Mouse (Mus musculus) layer of hippocampus, adult 2 months (tissue): ENCODE measurements at regions not wholly inside any gene's neighbourhood (a gene's known extent, or its start where the extent isn't known, plus 50 kb on each side); places are given as distances from the start of the nearest gene placed in this dataset.
"Not testable (repeated sequence)": the region's sequence is repeated elsewhere in the genome, so short reads cannot be mapped to it uniquely, and the experiment has no call there.

Source experiments
- DNase-seq, 2 experiments: peaks; one replicate each; pipeline ENCODE4 v3.0.0; 2022; ENCODE audit warnings: low spot score in 2 of 2
- H3K27ac ChIP-seq: fragments of 200-600 bp; 2 replicates; pipeline ENCODE4 v1.8.1; 2022
- H3K4me3 ChIP-seq: fragments of 200-600 bp; 2 replicates; pipeline ENCODE4 v1.8.1; 2022; ENCODE audit warnings: mild to moderate bottlenecking
- CTCF ChIP-seq: fragments of 200-600 bp; conservative IDR thresholded peaks from 2 replicates; pipeline ENCODE4 v1.8.1; 2022; ENCODE audit warnings: antibody characterized with exemption, mild to moderate bottlenecking, moderate library complexity

GRCm38 (mm10) chr8:20495542-20495941, 119.2 kb upstream of the Gm21119 start:
- DNase-seq, H3K27ac ChIP-seq, H3K4me3 ChIP-seq: not testable (repeated sequence)

- not testable (repeated sequence) for H3K4me3 ChIP-seq, H3K27ac ChIP-seq, DNase-seq
These were observed 100.8 kb upstream of the Gm21119 start for GRCm38 (mm10) chr8:20513920-20514319.

GRCm38 (mm10) chr8:20516324-20516830, 98.3 kb upstream of the Gm21119 start:
- H3K4me3 ChIP-seq, DNase-seq, H3K27ac ChIP-seq: not testable (repeated sequence)

- H3K4me3 ChIP-seq, DNase-seq, H3K27ac ChIP-seq: not testable (repeated sequence)
These were observed 97.2 kb upstream of the Gm21119 start for GRCm38 (mm10) chr8:20517551-20517950.

- DNase-seq, H3K4me3 ChIP-seq, H3K27ac ChIP-seq: not testable (repeated sequence)
These were observed 90.2 kb upstream of the Gm21119 start for GRCm38 (mm10) chr8:20524539-20524938.

GRCm38 (mm10) chr8:20529048-20529447, 85.7 kb upstream of the Gm21119 start:
- not testable (repeated sequence) for H3K4me3 ChIP-seq, DNase-seq, H3K27ac ChIP-seq

GRCm38 (mm10) chr8:20539031-20539430, 75.7 kb upstream of the Gm21119 start:
- DNase-seq, H3K27ac ChIP-seq, H3K4me3 ChIP-seq: not testable (repeated sequence)

GRCm38 (mm10) chr8:20544084-20544483, 70.6 kb upstream of the Gm21119 start:
- H3K4me3 ChIP-seq, H3K27ac ChIP-seq, DNase-seq: not testable (repeated sequence)

GRCm38 (mm10) chr8:20545347-20545746, 69.4 kb upstream of the Gm21119 start:
- DNase-seq, H3K4me3 ChIP-seq, H3K27ac ChIP-seq: not testable (repeated sequence)

- H3K27ac ChIP-seq, DNase-seq, H3K4me3 ChIP-seq: not testable (repeated sequence)
These were observed 68.3 kb upstream of the Gm21119 start for GRCm38 (mm10) chr8:20546401-20546800.

- Histone ChIP-seq H3K27ac (peak overlapping the region; percentile 81), H3K4me3 (peak overlapping the region; percentile 72)
- peak; percentile 61 for TF ChIP-seq CTCF
- peak; percentile 94 to 98 for DNase-seq
These were observed 64.5 kb upstream of the Gm21119 start for GRCm38 (mm10) chr8:20550054-20550778.

GRCm38 (mm10) chr8:20556501-20557181, 58.1 kb upstream of the Gm21119 start:
- not testable (repeated sequence) for DNase-seq, H3K4me3 ChIP-seq, H3K27ac ChIP-seq

GRCm38 (mm10) chr8:20557184-20557583, 57.5 kb upstream of the Gm21119 start:
- peak overlapping the region; percentile 20; the same call in 1 of the 2 replicates for H3K4me3 ChIP-seq
- DNase-seq, H3K27ac ChIP-seq: not testable (repeated sequence)

GRCm38 (mm10) chr8:20557609-20558008, 57.1 kb upstream of the Gm21119 start:
- peak in 1 of 2 experiments; percentile 24 for DNase-seq
- H3K4me3 ChIP-seq = peak overlapping the region; percentile 37
- H3K27ac ChIP-seq = not testable (repeated sequence)
